Mouse (Mus musculus) thymus, postnatal 25 days (tissue): Measurements from ENCODE around the gene Dnaja1.

Source experiments
- DNase-seq: peaks from one replicate; pipeline ENCODE4 v3.0.0; 2022

Dnaja1 gene

DNA sequence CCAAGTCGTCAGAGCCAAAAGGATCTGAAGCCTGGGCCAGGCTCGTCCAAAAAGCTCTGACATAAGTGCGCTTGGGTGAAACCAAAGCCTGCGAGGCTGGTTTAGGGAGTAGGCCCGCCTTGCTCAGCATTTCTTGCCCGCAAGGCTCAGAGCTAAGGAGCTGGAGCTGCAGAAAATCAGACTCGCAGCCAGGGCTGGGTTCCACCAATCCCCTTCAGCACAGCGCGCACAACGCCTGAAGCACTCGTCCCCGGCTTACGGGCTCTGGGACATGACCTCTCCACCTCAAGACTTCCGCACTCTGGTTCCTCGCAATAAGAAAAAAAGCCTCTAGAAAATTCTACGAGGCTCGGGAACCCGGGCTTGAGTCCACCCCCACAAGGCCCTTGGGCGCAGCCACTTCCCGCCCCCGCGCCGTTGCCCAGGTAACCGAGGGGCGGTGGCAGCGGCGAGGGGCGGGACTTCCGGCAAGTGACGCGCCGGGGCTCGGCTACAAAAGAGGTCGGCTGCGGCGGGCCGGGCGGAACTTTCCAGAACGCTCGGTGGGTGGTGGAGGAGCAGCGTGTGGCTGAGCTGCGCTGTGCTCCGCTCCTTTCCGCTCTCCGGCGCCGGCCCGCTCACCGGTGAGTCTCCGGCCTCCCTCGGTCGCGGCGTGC is at the start of gene Dnaja1:
Gene Dnaja1 (plus strand): TSS at position 140 of the 656 bp plus-strand sequence.
- DNase-seq = peak; percentile 99

DNA sequence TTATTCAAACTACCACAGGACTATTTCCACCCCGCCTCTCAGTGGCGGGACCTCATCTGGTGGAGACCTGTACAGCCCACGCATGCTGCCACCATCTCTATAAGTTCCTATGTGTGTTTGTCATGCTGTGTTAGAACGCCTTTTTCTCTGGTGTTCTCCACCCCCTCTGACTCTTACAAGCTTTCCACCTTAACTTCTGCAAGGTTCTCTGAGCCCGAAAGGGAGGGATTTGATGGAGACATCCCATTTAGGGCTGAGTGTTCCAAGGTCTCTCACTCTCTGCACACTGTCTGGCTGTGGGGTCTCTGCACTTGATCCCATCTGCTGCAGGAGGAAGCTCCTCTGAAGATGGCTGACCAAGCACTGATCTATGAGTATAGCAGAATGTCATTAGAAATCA is 48.4 kb upstream of the Dnaja1 start:
- no peak for DNase-seq

DNA sequence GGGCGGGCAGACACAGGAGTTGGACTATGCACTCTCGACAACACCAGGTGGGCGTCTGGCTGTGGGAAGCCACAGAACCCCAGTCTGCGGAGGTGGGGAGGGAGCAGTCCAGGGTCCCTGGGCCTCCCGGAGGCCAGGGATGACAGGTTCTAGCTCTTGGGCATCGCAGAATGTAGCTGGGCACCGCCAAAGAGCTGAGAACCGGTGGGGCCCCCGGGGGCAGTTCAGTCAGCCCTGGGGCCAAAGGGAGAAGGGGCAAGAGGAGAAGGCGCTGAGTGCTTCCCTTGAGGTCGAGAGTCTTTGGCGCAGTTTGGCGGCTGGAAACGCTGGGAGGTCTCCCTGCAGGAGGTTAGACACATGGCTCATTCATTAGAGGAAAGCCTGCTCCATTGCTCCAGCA is 45.6 kb upstream of the Dnaja1 start:
- DNase-seq = no peak

GRCm38 (mm10) chr4:40677132-40677531 is 44.8 kb upstream of the Dnaja1 start:
- no peak for DNase-seq

DNA sequence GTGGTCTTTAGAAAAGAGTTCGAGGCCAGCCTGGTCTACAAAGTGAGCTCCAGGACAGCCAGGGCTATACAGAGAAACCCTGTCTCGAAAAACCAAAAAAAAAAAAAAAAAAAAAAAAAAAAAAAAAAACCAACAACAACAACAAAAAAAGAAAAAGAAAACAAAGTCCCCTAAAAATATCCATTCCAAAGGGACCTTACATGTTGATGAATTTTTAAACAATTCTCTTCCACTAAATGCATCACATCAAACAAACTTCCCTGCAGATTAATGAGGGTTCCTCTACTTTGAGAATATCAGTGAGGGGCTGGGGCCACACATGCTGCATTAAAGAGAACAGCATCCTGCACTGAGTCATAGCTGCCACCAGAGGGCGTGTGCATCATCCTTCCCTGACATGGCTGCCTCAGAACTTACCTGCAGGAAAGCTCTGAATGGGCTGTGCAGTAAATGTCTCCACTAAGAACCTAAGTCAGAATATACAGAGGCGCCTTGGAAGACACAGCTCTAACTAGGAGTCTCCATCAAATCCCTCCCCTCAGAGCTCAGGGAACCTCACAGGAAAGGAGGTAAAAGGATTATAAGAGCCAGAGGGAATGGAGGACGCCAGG is 41.6 kb upstream of the Dnaja1 start:
- peak; percentile 49 for DNase-seq

- peak; percentile 35 for DNase-seq
These were observed 40.0 kb upstream of the Dnaja1 start for GRCm38 (mm10) chr4:40681908-40682307.

DNA sequence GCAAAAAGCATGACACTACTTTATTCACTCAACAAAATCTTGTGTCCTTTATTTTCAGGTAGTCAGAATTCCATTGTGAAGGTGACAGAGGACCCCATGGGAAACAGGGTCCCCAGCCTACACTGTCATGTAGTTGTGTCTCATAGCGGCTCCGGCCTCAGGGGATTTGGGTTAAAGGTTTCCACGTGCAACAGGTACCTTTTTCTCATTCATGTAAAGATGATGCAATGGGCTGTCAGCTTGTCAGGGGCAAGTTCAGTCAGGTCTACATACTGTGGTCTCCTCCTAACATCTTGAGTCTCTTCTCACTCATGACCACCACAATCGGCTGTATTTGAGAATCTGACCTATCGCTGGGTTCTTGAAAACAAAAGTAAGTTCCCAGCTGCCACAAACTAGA is 39.6 kb upstream of the Dnaja1 start:
- DNase-seq = no peak

DNA sequence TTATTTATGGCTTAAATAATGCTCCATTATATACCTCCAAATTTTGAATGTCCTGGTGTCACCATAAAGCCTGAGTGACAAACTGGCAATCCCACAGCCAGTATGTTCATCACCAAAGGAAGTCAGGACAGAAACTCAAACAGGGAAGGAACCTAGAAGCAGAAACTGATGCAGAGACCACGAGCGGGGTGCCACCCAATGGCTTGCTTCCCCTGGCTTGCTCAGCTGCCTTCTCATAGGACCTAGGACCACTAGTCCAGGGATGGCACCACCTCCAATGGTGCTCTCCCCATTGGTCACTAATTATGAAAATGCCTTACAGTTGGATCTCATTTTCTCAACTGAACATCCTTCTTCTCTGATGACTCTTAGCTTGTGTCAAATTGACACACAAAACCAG is 38.6 kb upstream of the Dnaja1 start:
- DNase-seq = no peak

GRCm38 (mm10) chr4:40691100-40691499 is 30.9 kb upstream of the Dnaja1 start:
- DNase-seq = no peak

DNA sequence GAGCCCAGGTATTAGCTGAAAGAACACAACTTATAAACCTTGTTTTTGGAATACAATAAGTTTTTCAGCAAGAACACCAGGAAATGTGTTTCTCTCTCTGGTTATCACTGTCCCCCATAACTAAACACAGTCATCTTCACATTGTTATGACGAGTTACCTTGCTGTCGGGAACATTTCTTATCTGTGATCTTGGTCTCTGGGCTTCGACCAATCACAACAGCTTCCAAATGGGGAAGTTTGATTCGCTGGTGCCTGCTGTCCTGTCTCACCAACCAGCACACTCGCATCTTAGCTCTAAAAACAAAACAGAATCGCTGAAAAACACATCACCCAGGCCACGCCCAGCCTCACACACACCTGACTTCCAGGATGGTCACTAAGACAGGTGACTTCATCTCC is 24.9 kb upstream of the Dnaja1 start:
- no peak for DNase-seq

DNA sequence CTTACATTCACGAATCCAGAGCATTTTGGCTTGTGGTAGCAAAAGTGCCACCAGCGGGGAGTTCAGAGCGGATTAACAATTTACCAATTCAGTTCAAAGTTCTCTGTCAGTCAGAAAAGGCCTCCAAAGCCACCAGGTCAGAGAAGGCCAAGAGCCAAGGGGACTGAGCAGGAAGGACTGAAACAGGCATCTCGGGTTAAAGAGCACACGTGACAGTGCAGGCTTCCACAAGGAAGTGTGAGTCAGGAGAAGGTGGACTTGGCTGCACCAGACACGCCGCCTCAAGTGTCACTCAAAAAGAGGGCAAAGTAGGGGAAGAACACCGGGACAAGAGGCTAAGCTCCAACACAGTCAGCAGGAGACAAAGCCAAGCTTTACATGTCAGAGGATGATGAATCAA is 21.7 kb upstream of the Dnaja1 start:
- no peak for DNase-seq

GRCm38 (mm10) chr4:40701796-40702195 is 20.2 kb upstream of the Dnaja1 start:
- no peak for DNase-seq

- peak; percentile 96 for DNase-seq
These were observed 18.9 kb upstream of the Dnaja1 start, which contains the start of gene Aptx for GRCm38 (mm10) chr4:40702797-40703709. Aptx (minus strand) TSS chr4:40703194.

GRCm38 (mm10) chr4:40703710-40704275 is 18.2 kb upstream of the Dnaja1 start:
- no peak for DNase-seq

DNA sequence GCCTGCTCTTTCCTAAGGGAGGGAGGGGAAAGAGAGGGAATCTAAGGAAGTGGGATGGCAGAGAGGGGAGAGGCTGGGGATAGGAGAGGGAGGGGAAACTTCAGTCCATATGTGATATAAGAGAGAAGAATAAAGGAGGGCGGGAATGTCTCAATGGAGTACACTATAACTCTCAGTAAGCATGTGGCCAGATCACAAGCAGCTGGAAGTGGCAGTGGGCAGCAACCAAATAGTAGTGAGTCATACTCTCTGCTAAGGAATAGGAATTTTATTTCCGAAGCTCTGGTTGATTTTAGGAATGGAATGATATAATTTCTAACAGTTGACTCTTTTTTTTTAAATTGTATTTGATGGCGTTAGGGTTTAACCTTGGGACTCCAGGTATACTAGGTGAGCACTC is 4.8 kb upstream of the Dnaja1 start:
- no peak for DNase-seq

- DNase-seq = peak; percentile 45
These were observed 1.0 kb upstream of the Dnaja1 start for GRCm38 (mm10) chr4:40720910-40721309.

DNA sequence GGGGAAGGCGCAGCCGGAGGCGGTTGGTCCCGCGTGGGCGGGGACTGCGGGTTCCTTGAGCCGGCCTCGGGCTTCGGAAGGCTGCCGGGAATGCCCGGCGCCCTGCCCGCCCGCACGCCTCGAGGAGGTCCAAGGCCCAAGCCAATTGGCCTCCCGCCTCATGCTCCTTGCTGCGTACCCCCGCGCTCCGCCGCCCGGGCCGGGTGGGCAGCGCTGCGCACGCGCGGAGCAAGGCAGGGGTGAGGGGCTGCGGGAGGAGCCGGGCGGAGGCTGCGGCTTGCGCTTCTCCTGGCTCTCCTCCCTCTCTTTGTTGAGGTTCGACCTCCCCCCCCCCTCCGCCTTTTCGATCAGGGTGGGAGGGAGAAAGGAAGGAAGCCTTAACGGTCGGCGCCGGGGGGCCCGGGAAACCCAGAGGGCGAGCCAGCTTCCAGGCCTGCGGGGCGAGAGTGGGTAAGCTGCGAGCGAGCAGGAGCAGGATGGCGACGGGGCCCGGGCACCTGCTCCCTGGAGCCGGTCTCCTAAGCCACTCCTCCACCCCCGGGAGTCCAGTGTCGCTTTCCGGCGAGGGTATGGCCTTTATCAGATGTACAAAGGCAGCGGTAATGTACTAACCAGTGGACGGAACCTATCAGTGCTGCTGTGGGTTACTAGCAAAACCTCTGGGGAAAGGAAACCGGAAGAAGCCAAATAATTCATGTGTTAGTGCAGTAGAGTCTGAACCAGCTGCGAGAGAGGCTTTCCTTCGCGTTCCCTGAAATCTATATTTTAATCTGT is 924 bp downstream of the Dnaja1 start:
- DNase-seq = peak; percentile 84

GRCm38 (mm10) chr4:40725141-40725540 is 3.2 kb downstream of the Dnaja1 start:
- no peak for DNase-seq

GRCm38 (mm10) chr4:40725554-40725953 is 3.6 kb downstream of the Dnaja1 start:
- DNase-seq = no peak

DNA sequence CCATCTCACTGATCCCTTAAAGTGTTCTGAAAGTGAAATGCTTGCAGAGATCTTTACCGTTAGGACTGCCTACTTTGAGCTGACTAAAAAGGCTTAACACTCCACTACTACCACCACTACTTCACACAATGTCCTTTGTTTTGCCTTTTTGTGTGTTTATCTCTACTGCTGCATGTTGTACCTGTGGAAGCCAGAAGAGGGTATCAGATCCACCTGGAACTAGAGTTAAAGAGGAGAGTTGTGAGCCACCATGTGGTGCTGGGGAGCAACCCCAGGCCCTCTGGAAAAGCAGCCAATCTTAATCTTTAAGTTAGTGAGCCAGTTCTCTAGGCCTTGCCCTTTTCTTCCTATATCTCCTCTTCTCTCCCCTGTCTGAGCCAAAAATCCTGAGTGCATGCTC is 5.3 kb downstream of the Dnaja1 start:
- no peak for DNase-seq

DNA sequence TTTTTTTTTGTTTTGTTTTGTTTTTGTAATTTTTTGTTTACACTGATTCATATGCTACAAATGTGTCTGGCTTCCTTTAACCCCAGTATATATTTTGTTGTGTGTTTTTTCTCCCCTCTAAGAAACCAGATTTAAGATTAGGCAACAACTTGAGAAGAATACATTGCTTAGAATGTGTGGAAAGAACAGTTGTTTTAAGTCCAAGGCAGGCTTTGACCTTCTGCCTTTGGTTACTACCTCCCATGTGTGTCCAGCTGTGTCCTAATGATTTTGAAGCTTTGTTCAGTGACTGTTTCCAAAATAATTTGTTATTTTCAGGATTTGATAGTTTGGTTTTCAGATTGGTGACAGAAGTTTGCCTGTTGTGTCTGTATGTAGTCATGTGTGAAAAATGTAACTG is 9.3 kb downstream of the Dnaja1 start:
- no peak for DNase-seq

GRCm38 (mm10) chr4:40735351-40735750 is 13.4 kb downstream of the Dnaja1 start:
- no peak for DNase-seq
